Mouse (Mus musculus) splenic B cell, adult 2 months (primary cell): ENCODE measurements at regions not wholly inside any gene's neighbourhood (a gene's known extent, or its start where the extent isn't known, plus 50 kb on each side); places are given as distances from the start of the nearest gene placed in this dataset.

ENCODE experiments used
- DNase-seq: peaks from one replicate; pipeline ENCODE4 v3.0.0-alpha.2; 2011; ENCODE audit warnings: low read depth, low spot score
- H3K27me3 ChIP-seq: 2 replicates; pipeline ENCODE4 v1.6.1; 2012; ENCODE audit warnings: mild to moderate bottlenecking, low read length, moderate library complexity, mixed read lengths; ENCODE audit not compliant: control insufficient read depth, poor library complexity, insufficient read depth, severe bottlenecking
- H3K36me3 ChIP-seq: 2 replicates; pipeline ENCODE4 v1.6.1; 2012; ENCODE audit warnings: mild to moderate bottlenecking, low read length, moderate library complexity, mixed read lengths; ENCODE audit not compliant: control insufficient read depth, poor library complexity, insufficient read depth, severe bottlenecking

GRCm38 (mm10) chr14:33735653-33736052, 146.6 kb downstream of the Ptpn20 start:
- Histone ChIP-seq H3K27me3 (no peaks in the 10 kb centered on the region), H3K36me3 (no peaks in the 10 kb centered on the region)
- no peak for DNase-seq

- H3K36me3 ChIP-seq, result no peaks in the 10 kb centered on the region
- no peak for DNase-seq
- H3K27me3 ChIP-seq, result no peaks in the 10 kb centered on the region
These were observed 157.2 kb downstream of the Ptpn20 start for GRCm38 (mm10) chr14:33746181-33746580.

GRCm38 (mm10) chr14:33759656-33760055, 163.7 kb upstream of the Gdf10 start:
- DNase-seq, result no peak
- Histone ChIP-seq H3K36me3 (no peaks in the 10 kb centered on the region), H3K27me3 (no peaks in the 10 kb centered on the region)

- no peak for DNase-seq
- no peaks in the 10 kb centered on the region for H3K27me3 ChIP-seq
- no peaks in the 10 kb centered on the region for H3K36me3 ChIP-seq
These were observed 159.7 kb upstream of the Gdf10 start for GRCm38 (mm10) chr14:33763641-33764046.

- no peaks in the 10 kb centered on the region for H3K36me3 ChIP-seq
- DNase-seq, result no peak
These were observed 157.6 kb upstream of the Gdf10 start for GRCm38 (mm10) chr14:33765767-33766166.

GRCm38 (mm10) chr14:33772374-33772773, 151.0 kb upstream of the Gdf10 start:
- no peak for DNase-seq
- Histone ChIP-seq H3K36me3 (no peaks in the 10 kb centered on the region), H3K27me3 (no peaks in the 10 kb centered on the region; the same call in 1 of the 2 replicates)

More at GRCm38 (mm10) chr14:33765767-33766166, 157.6 kb upstream of the Gdf10 start:
- H3K27me3 ChIP-seq, result no peaks in the 10 kb centered on the region

- H3K36me3 ChIP-seq, result no peaks in the 10 kb centered on the region
- no peak for DNase-seq
- H3K27me3 ChIP-seq, result no peaks in the 10 kb centered on the region
These were observed 133.8 kb upstream of the Gdf10 start for GRCm38 (mm10) chr14:33789556-33789955.

- Histone ChIP-seq H3K27me3 (no peaks in the 10 kb centered on the region), H3K36me3 (no peaks in the 10 kb centered on the region)
- no peak for DNase-seq
These were observed 129.1 kb upstream of the Gdf10 start for GRCm38 (mm10) chr14:33794262-33794661.

GRCm38 (mm10) chr14:33797551-33798303, 125.7 kb upstream of the Gdf10 start:
- DNase-seq, result no peak
- no peaks in the 10 kb centered on the region for H3K36me3 ChIP-seq
- no peaks in the 10 kb centered on the region for H3K27me3 ChIP-seq

- no peak for DNase-seq
- Histone ChIP-seq H3K27me3 (no peaks in the 10 kb centered on the region), H3K36me3 (no peaks in the 10 kb centered on the region)
These were observed 119.1 kb upstream of the Gdf10 start for GRCm38 (mm10) chr14:33804321-33804720.

- H3K27me3 ChIP-seq, result no peaks in the 10 kb centered on the region
- no peak for DNase-seq
- H3K36me3 ChIP-seq, result no peaks in the 10 kb centered on the region
These were observed 118.7 kb upstream of the Gdf10 start for GRCm38 (mm10) chr14:33804721-33805120.

- no peak for DNase-seq
- no peaks in the 10 kb centered on the region for H3K27me3 ChIP-seq
- H3K36me3 ChIP-seq, result no peaks in the 10 kb centered on the region
These were observed 116.2 kb upstream of the Gdf10 start for GRCm38 (mm10) chr14:33807196-33807595.

GRCm38 (mm10) chr14:33808593-33809265, 114.7 kb upstream of the Gdf10 start:
- no peak for DNase-seq
- Histone ChIP-seq H3K27me3 (no peaks in the 10 kb centered on the region), H3K36me3 (no peaks in the 10 kb centered on the region)

GRCm38 (mm10) chr14:33810584-33810983, 112.8 kb upstream of the Gdf10 start:
- DNase-seq, result no peak
- H3K27me3 ChIP-seq, result no peaks in the 10 kb centered on the region

GRCm38 (mm10) chr14:33811241-33811640, 112.1 kb upstream of the Gdf10 start:
- H3K36me3 ChIP-seq, result no peaks in the 10 kb centered on the region
- DNase-seq, result no peak

More at GRCm38 (mm10) chr14:33810584-33810983, 112.8 kb upstream of the Gdf10 start:
- H3K36me3 ChIP-seq, result no peaks in the 10 kb centered on the region

More at GRCm38 (mm10) chr14:33811241-33811640, 112.1 kb upstream of the Gdf10 start:
- no peaks in the 10 kb centered on the region for H3K27me3 ChIP-seq
